Mouse (Mus musculus) forebrain, embryonic 13.5 days (tissue): ENCODE data around the gene Prss42. TPM values are rescaled to one million over a fixed set of nuclear protein-coding genes. Genes with fewer than 3 reads are reported as not detected.

Source experiments
- ATAC-seq: fragments of 200-750 bp; cut with Nextera tagmentation; 2 replicates; pipeline ENCODE4 v1.8.0; 2017
- H3K27ac ChIP-seq: fragments of 300-500 bp; sonication (generic); 2 replicates; pipeline ENCODE4 v1.5.1; 2015; ENCODE audit warnings: inconsistent platforms, mild to moderate bottlenecking, moderate library complexity
- H3K27me3 ChIP-seq: fragments of 300-500 bp; sonication (generic); 2 replicates; pipeline ENCODE4 v1.6.1; 2015; ENCODE audit warnings: mild to moderate bottlenecking, inconsistent platforms
- H3K36me3 ChIP-seq: fragments of 300-500 bp; sonication (generic); 2 replicates; pipeline ENCODE4 v1.6.1; 2015; ENCODE audit warnings: mild to moderate bottlenecking, inconsistent platforms; ENCODE audit not compliant: poor library complexity, severe bottlenecking
- H3K4me1 ChIP-seq: fragments of 300-500 bp; sonication (generic); 2 replicates; pipeline ENCODE4 v1.6.1; 2015; ENCODE audit warnings: inconsistent platforms
- H3K4me2 ChIP-seq: fragments of 300-500 bp; sonication (generic); 2 replicates; pipeline ENCODE4 v1.6.1; 2015; ENCODE audit warnings: inconsistent platforms, mild to moderate bottlenecking, moderate library complexity
- H3K4me3 ChIP-seq: fragments of 300-500 bp; sonication (generic); 2 replicates; pipeline ENCODE4 v1.5.1; 2015; ENCODE audit warnings: mild to moderate bottlenecking, inconsistent platforms
- H3K9ac ChIP-seq: fragments of 300-500 bp; sonication (generic); 2 replicates; pipeline ENCODE4 v1.6.1; 2015; ENCODE audit warnings: mild to moderate bottlenecking, inconsistent platforms
- H3K9me3 ChIP-seq: fragments of 300-500 bp; sonication (generic); replicated peaks from 2 replicates; pipeline ENCODE4 v1.6.1; 2016; ENCODE audit warnings: inconsistent platforms
- WGBS: fragments of 180-500 bp; shearing (Covaris S2); methylation state at CpG from one replicate; pipeline ENCODE4 v1.1.7; 2015; 5-methylcytosine and 5-hydroxymethylcytosine counted together
- polyA plus RNA-seq: library from polyadenylated mRNA; unstranded; fragments of >200 nt; fragmentation: Nextera tagmentation; extraction: Ambion mirVana; gene quantifications from 2 replicates; pipeline ENCODE4 v1.2.1, GENCODE M21; 2015

Prss42 gene
- polyA plus RNA-seq, 1 experiment from 2014 or later, result not detected

GRCm38 (mm10) chr9:110840905-110841304, 42.9 kb downstream of the Prss42 start:
- Histone ChIP-seq H3K27me3 (no peaks in the 10 kb centered on the region), H3K9me3 (no peaks in the 10 kb centered on the region), H3K9ac (no peak overlapping the region), H3K36me3 (no peaks in the 10 kb centered on the region), H3K4me1 (no peaks in the 10 kb centered on the region), H3K4me2 (no peak overlapping the region), H3K27ac (no peak overlapping the region), H3K4me3 (no peak overlapping the region)
- WGBS, result 87% methylated on average over 6 of the region's 6 CpGs
- no peak for ATAC-seq

GRCm38 (mm10) chr9:110841438-110841837, 43.5 kb downstream of the Prss42 start:
- H3K4me1 ChIP-seq, result no peaks in the 10 kb centered on the region
- no peaks in the 10 kb centered on the region for H3K27me3 ChIP-seq
- no peak overlapping the region for H3K9ac ChIP-seq
- no peak for ATAC-seq
- no peak overlapping the region for H3K4me2 ChIP-seq
- no peaks in the 10 kb centered on the region for H3K9me3 ChIP-seq
- H3K4me3 ChIP-seq, result no peak overlapping the region
- H3K36me3 ChIP-seq, result no peaks in the 10 kb centered on the region
- WGBS, result 86% methylated on average over 2 of the region's 2 CpGs
- no peak overlapping the region for H3K27ac ChIP-seq

DNA sequence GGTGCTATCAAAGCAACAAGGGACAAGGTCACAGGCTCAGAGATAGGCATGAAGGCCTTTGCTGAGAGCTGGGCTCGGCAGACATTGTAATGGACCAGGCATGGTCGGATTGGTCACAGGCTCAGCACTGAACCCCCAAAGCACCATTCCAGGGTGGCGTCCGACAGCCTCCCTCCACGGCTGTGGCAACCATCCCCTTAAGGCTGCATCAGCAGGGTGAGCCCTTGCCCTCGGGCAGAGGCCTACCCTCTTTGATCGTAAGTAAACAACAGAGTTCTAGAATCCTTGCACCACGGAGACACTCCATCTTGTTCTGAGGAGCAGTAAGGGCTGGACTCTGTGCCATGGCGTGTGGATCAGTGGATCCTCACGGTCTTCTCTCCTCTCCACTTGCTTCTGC, 46.2 kb downstream of the Prss42 start, which contains the start of gene Prss46:
TSS of gene Prss46 (plus strand) at position 301 of the 400 bp plus-strand sequence.
- H3K4me3 ChIP-seq, result no peak within 1 kb of the TSS
- no peaks in the 10 kb centered on the region for H3K27me3 ChIP-seq
- H3K4me2 ChIP-seq, result no peak within 1 kb of the TSS
- H3K9ac ChIP-seq, result no peak within 1 kb of the TSS
- WGBS, result 87% methylated on average over 10 of the region's 10 CpGs
- no peak within 1 kb of the TSS for H3K27ac ChIP-seq
- ATAC-seq, result no peak
- H3K4me1 ChIP-seq, result no peaks in the 10 kb centered on the region
- H3K36me3 ChIP-seq, result no peaks in the 10 kb centered on the region
- H3K9me3 ChIP-seq, result no peaks in the 10 kb centered on the region

- Histone ChIP-seq H3K4me1 (no peaks in the 10 kb centered on the region), H3K4me2 (no peak overlapping the region), H3K27me3 (no peaks in the 10 kb centered on the region), H3K27ac (no peak overlapping the region), H3K36me3 (no peaks in the 10 kb centered on the region), H3K9ac (no peak overlapping the region), H3K4me3 (no peak overlapping the region), H3K9me3 (no peaks in the 10 kb centered on the region)
- ATAC-seq, result no peak
- 88% methylated on average over 7 of the region's 7 CpGs for WGBS
Measured at GRCm38 (mm10) chr9:110849162-110849561, 51.2 kb downstream of the Prss42 start.

Other genes with a start within 250 kb of the Prss42 start
- gene Nradd, start 173.7 kb upstream of the Prss42 start, polyA plus RNA-seq, result 30.0 and 31.5 TPM in 2 replicates
- gene Nbeal2, start 144.0 kb upstream of the Prss42 start, polyA plus RNA-seq, result 2.1 and 2.2 TPM in 2 replicates
- gene Ccdc12, start 141.7 kb upstream of the Prss42 start, polyA plus RNA-seq, result 146 and 152 TPM in 2 replicates
- 0.40 and 1.8 TPM in 2 replicates for gene Myl3, start 56.3 kb upstream of the Prss42 start, polyA plus RNA-seq
- gene Pth1r, start 51.0 kb upstream of the Prss42 start, polyA plus RNA-seq, result 5.5 and 5.9 TPM in 2 replicates
- gene Prss44, start 15.8 kb downstream of the Prss42 start, polyA plus RNA-seq, result not detected in 2 replicates
- not detected in 2 replicates for gene Prss43, start 28.5 kb downstream of the Prss42 start, polyA plus RNA-seq
- gene Prss45, start 36.4 kb downstream of the Prss42 start, polyA plus RNA-seq, result not detected in 2 replicates
- not detected in 2 replicates for gene Prss46, start 46.3 kb downstream of the Prss42 start, polyA plus RNA-seq
- gene Prss50, start 59.8 kb downstream of the Prss42 start, polyA plus RNA-seq, result 0.11 and 0.15 TPM in 2 replicates
- 0.62 and 0.90 TPM in 2 replicates for gene Als2cl, start 81.7 kb downstream of the Prss42 start, polyA plus RNA-seq
- gene Tmie, start 81.9 kb downstream of the Prss42 start, polyA plus RNA-seq, result 0.16 and 0.22 TPM in 2 replicates
- not detected in 2 replicates for gene Fam240a, start 118.7 kb downstream of the Prss42 start, polyA plus RNA-seq
- gene Tdgf1, start 148.0 kb downstream of the Prss42 start, polyA plus RNA-seq, result not detected in 2 replicates
- gene Lrrc2, start 153.4 kb downstream of the Prss42 start, polyA plus RNA-seq, result 0.13 and 0.34 TPM in 2 replicates
- gene Rtp3, start 192.4 kb downstream of the Prss42 start, polyA plus RNA-seq, result not detected in 2 replicates
- gene Ltf, start 221.1 kb downstream of the Prss42 start, polyA plus RNA-seq, result 0.81 TPM in 1 of 2 replicates, not detected in the other